Mouse (Mus musculus) thymus, adult 2 months (tissue): Measurements from ENCODE around the gene Siglec1. TPM values are rescaled to one million over a fixed set of nuclear protein-coding genes. Genes with fewer than 3 reads are reported as not detected.
"Not testable (repeated sequence)": the region's sequence is repeated elsewhere in the genome, so short reads cannot be mapped to it uniquely, and the experiment has no call there.

Experiments
- DNase-seq: peaks from one replicate; pipeline ENCODE4 v3.0.0; 2021
- H3K27ac ChIP-seq: fragments of 200-500 bp; 2 replicates; pipeline ENCODE4 v1.5.1; 2012; ENCODE audit warnings: low read length, control low read depth; ENCODE audit not compliant: control insufficient read depth, insufficient read depth
- H3K27me3 ChIP-seq: fragments of 200-500 bp; 2 replicates; pipeline ENCODE4 v1.6.1; 2012; ENCODE audit warnings: mild to moderate bottlenecking, low read length, moderate library complexity, mixed read lengths; ENCODE audit not compliant: control insufficient read depth, insufficient read depth
- H3K36me3 ChIP-seq: fragments of 200-500 bp; 2 replicates; pipeline ENCODE4 v1.6.1; 2012; ENCODE audit warnings: mild to moderate bottlenecking, low read length, moderate library complexity; ENCODE audit not compliant: control insufficient read depth, insufficient read depth
- H3K4me1 ChIP-seq: fragments of 200-500 bp; replicated peaks from 2 replicates; pipeline ENCODE4 v1.6.1; 2012; ENCODE audit warnings: low read length; ENCODE audit not compliant: control insufficient read depth, insufficient read depth
- H3K4me3 ChIP-seq: fragments of 200-500 bp; 2 replicates; pipeline ENCODE4 v1.5.1; 2012; ENCODE audit warnings: mild to moderate bottlenecking, low read length, control low read depth, moderate library complexity; ENCODE audit not compliant: control insufficient read depth, insufficient read depth
- CTCF ChIP-seq: fragments of 200-500 bp; IDR thresholded peaks from 2 replicates; pipeline ENCODE4 v1.5.1; 2012; ENCODE audit warnings: mild to moderate bottlenecking, control low read depth, low read length, moderate library complexity, borderline replicate concordance; ENCODE audit not compliant: control insufficient read depth, poor library complexity, insufficient read depth; ENCODE audit errors: extremely low read depth
- POLR2A ChIP-seq: fragments of 200-500 bp; IDR thresholded peaks from 2 replicates; pipeline ENCODE4 v1.6.1; 2012; ENCODE audit warnings: mild to moderate bottlenecking, low read length, control low read depth, moderate library complexity; ENCODE audit not compliant: control insufficient read depth, poor library complexity, insufficient read depth; ENCODE audit errors: extremely low read depth
- WGBS: fragments of 180-500 bp; shearing (Covaris S2); methylation state at CpG from one replicate; pipeline ENCODE4 v1.1.7; 2018; 5-methylcytosine and 5-hydroxymethylcytosine counted together
- polyA plus RNA-seq: library from polyadenylated mRNA; depleted of rRNA; stranded (reverse); fragments of >200 nt; gene quantifications from 2 replicates; pipeline ENCODE4 v1.2.3, GENCODE M21; 2012

The Siglec1 gene
- polyA plus RNA-seq, 1 experiment = 10.4 TPM

DNA sequence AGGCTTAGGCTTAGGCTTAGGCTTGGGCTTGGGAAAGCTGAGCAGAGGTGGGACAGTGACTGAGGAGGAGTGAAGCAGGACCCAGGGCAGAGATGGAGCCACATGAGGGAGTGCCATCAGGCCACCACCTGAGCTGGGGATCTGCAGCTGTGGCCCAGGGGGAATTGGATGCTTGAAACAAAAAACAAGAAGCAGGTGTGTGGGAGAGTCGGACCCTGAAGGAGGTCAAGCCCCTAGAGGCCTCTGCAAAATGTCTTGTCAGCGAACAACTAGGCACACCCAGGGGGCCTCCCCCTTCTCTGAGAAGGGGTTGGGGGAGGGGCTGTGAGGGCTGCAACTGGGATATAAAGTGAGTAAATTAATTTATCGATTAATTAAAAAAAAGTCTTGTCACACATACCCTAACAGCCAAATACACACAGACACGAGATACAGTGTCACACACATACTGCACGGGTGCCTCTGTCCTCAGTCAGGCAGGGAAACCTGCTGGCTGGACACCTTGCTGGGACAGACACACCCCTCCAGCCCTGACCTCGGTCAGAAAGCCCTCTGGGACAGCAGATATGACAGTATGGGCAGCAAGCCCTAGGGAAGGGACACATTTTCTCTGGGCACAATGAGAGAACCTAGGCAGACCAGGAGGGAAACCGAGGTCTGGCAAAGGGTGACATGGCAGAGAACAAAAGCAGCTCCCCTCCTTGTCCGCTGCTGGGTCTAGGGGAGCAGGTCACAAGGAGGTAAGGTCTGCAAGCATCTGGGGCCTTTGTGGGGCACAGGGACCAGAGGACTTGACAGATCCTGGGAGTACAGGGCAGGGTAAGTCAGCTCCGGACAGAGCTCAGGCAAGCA, 39.6 kb upstream of the Siglec1 start:
- TF ChIP-seq POLR2A (no peak), CTCF (no peak)
- Histone ChIP-seq H3K4me3 (no peak overlapping the region), H3K36me3 (no peaks in the 10 kb centered on the region), H3K27me3 (no peaks in the 10 kb centered on the region), H3K4me1 (peaks cover 16% of the 10 kb centered on the region), H3K27ac (no peak overlapping the region)
- 92% methylated on average over 9 of the region's 9 CpGs for WGBS
- no peak for DNase-seq

DNA sequence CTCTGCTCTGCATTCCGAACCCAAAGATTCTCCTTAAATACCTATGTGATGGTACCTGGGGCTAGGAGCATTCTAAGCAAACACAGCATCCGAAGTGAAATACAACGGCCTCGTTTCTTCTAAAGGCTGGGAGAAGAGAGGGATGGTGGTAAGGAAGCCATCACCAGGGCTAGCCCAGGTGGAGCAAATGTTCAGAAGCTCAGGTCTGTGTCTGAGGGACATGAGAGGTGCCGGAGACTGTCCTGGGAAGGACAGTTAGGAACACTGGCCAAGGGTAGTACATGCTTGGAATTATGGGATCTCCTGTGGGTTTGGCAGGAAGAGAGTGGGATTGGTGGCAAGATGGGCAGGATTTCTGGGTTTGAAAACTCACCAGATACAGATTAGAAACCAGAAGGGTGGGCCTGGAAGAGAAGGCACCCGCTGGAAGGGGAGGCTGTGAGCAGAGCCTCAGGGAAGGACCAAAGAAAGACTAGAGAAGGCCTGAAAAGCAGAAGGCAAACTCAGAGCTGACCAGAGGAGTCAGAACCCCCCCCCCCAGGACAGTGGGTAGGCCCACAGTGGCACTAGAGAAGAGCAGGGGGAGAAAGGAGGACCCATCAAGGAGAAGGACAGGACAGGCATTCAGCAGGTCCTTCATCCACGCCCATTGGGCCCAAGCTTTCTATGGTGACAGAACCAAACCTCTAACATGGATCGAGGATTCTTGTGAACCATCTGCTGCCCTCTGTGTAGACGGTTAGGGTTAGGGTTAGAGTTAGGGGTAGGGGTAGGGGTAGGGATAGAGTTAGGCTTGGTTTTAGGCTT, 38.8 kb upstream of the Siglec1 start:
- H3K27me3 ChIP-seq = no peaks in the 10 kb centered on the region
- no peak for TF ChIP-seq CTCF
- TF ChIP-seq POLR2A = no peak
- 98% methylated on average over 9 of the region's 9 CpGs for WGBS
- no peak overlapping the region for H3K4me3 ChIP-seq
- H3K4me1 ChIP-seq = peaks cover 16% of the 10 kb centered on the region
- no peak overlapping the region for H3K27ac ChIP-seq
- DNase-seq = no peak
- no peaks in the 10 kb centered on the region for H3K36me3 ChIP-seq

DNA sequence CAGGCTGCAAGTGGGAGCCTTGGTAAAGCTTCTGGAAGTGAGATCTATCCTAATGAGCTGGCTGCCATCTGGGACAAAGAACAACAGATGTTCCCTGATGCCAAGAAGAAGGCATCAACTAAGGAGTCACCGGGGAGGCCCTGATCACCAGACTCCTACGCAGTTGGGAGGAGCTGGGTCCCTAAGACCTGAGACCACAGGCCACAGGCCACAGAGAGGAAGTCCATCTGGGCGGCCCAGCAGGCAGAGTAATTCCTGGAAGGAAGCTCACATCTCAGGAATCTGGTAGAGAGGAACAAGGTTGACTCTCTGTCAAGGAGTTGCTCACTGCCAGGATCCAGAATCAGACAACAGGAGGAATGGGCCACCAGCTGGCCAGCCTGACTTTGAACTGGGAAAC, 37.6 kb upstream of the Siglec1 start:
- 29% methylated on average over 3 of the region's 3 CpGs for WGBS
- TF ChIP-seq CTCF = no peak
- TF ChIP-seq POLR2A = no peak

DNA sequence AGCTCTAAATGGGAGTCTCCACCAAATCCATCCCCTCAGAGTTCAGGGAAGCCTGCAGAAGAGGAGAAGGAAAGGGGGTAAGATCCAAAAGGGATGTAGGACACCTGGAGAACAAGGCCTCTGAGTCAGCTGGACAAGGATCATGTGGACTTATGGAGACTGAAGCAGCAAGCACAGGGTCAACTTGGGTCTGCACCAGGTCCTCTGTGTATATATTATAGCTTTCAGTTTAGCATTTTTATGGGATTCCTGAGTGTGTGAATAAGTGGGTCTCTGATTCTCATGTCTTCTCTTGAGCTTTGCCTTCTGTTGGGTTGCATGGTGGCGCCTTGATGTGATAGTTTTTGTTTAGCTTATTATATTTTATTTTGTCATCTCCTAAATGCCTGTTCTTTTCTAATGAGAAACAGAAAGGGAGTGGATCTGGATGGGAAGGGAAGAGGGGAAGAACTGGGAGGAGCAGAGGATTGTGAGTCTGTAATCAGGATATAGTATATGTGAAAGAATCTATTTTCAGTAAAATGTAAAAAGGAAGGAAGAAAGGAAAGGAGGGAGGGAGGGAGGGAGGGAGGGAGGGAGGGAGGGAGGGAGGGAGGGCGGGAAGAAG, 32.5 kb upstream of the Siglec1 start:
- H3K27ac ChIP-seq = no peak overlapping the region
- no peak for TF ChIP-seq CTCF
- no peak for TF ChIP-seq POLR2A
- no peaks in the 10 kb centered on the region for H3K27me3 ChIP-seq
- H3K4me1 ChIP-seq = no peaks in the 10 kb centered on the region
- 99% methylated on average over 2 of the region's 2 CpGs for WGBS
- H3K4me3 ChIP-seq = no peak overlapping the region
- no peak for DNase-seq
- H3K36me3 ChIP-seq = no peaks in the 10 kb centered on the region

More for the DNA sequence above, 37.6 kb upstream of the Siglec1 start:
- no peaks in the 10 kb centered on the region for H3K27me3 ChIP-seq
- H3K4me1 ChIP-seq = peaks cover 16% of the 10 kb centered on the region
- no peak overlapping the region for H3K27ac ChIP-seq
- DNase-seq = no peak
- no peak overlapping the region for H3K4me3 ChIP-seq
- H3K36me3 ChIP-seq = no peaks in the 10 kb centered on the region

DNA sequence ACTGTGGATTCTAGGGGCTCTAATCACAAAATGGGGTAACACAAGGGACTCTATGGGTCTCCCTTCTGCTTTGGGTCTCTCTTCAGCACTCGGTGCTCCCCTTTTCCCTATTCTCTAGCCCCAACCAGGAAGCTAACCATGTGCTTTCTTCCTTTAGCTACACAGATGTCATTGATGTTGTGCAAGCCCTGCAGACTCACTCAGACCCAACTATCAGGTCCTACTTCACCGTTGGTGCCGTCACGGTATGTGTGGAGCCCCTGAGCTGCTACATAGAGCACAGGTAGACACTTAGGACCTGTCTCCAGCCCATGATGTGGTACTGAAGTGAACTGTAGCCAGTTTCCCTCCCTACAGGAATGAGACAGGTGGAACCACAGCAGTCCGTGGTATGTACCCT, 19.4 kb upstream of the Siglec1 start:
- Histone ChIP-seq H3K36me3 (no peaks in the 10 kb centered on the region), H3K4me3 (no peak overlapping the region), H3K27ac (no peak overlapping the region), H3K27me3 (no peaks in the 10 kb centered on the region), H3K4me1 (no peaks in the 10 kb centered on the region)
- TF ChIP-seq CTCF (no peak), POLR2A (no peak)
- 94% methylated on average over 5 of the region's 5 CpGs for WGBS
- DNase-seq = no peak

DNA sequence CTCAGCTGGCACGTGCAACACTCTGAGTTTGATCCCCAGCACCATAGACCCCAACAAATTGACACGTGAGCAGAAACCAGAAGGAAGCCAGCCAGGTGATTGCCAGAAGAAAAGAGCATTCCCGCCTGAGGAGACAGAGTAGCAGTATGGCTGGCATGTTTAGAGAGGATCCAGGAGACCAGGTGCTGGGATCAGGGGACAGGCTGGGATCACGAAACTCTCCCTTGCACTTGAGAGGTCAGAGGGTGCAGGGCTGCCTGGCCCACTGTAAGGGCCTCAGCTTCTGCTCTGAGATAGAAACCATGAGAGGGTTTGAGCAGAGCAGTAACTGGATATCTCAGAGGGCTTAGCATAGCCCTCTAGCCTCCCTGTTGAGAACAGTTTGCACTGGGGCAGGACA, 18.5 kb upstream of the Siglec1 start:
- not testable (repeated sequence) for H3K27ac ChIP-seq, H3K27me3 ChIP-seq, H3K36me3 ChIP-seq, DNase-seq, H3K4me1 ChIP-seq, H3K4me3 ChIP-seq
- WGBS = 92% methylated on average over 4 of the region's 4 CpGs
